Mouse (Mus musculus) urinary bladder, postnatal 14 days (tissue): ENCODE data around the gene Slc25a22.

Experiments
- DNase-seq: peaks from one replicate; pipeline ENCODE4 v3.0.0; 2021; ENCODE audit warnings: low spot score

Gene Slc25a22

DNA sequence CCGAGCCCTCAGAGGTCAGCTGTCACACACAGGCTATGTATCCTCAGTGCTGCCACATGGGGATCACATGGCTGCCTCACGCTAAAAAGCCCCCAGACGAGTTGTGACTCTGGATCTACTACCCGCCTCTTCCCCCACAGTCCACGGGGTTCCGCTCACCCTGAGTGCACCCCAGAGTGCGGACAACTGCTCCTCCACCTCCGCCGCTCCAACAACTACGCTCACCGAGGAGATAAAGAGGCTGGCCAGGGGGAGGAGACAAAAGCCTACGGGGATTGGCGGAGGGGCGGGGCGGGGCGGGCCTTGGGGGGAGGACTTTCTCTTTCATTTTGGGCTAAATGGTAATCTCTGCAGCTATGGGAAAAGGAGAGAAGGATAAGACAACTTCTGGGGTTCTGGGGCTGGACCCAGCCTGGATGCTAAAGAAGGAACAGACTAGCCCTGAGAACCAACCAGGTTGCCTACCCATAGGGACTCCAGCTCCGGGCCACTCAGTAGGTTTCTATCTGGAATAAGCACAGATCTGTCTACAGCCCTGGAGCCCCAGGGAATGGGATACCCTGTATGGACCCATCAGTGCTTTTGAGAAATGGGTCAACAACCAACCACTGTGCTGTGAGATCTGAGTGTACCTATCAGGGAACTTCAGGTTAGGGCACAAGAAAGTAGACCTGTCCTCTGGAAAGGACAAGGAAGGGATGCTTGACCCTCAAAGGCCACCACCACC is 2.4 kb downstream of the Slc25a22 start:
- peak; percentile 64 for DNase-seq

DNA sequence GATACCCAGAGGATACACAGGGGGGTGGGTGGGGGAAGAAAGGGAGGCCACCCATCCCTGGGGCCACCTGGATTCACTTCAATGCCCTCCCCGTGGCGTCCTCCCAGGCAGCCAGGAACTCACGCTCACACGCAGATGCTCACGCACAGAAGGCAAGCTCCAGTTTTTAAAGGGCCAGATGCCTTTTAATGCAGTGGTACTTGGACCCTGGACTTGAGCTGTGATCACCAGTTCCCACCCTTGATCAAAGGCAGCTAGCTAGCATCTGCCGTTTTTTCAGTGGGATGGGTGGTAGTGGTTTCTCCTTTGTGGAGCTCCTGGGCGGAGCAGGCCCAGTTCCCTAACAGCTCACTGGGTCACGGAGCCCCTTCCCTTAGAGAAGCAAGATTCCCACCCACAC is 3.2 kb downstream of the Slc25a22 start:
- DNase-seq: no peak

- DNase-seq: no peak
Measured at GRCm38 (mm10) chr7:141433517-141434400, 3.9 kb downstream of the Slc25a22 start.

DNA sequence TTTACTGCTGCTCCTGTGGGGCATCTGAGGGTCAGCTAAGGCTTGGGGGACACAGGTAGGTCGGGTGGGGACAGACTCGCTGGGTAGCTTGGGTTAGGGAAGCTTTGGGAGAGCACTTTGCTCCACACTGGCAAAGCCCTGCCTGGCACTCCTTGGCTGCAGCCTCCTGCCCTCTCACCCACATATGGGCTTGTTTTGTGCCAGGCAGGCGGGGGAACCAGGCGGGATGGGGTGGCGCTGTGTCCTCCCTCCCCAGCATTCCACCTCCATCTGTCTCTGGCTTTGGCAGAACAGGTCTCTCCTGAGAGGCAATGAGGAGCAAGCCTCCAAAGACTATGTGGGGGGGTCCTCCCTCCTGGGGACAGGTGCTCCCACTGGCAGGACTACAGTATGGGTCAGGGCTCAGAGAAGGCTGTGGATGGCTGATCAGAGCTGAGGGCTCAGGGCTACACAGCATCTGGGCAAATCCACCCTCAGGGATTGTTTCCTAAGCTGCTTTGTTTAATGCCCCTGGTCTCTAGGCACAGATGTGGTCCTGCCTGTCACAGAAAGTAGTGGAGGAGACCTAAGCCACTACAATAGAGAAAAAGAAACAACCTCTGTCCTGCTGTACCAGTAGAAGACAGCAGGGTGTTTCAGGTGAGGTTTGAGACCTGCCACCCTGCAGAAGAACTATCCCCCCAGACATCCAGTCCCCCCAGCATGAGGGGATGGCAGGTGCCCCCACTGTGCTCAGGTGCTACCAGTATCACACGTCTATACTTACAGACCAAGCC is 4.8 kb downstream of the Slc25a22 start:
- peak; percentile 64 for DNase-seq

DNA sequence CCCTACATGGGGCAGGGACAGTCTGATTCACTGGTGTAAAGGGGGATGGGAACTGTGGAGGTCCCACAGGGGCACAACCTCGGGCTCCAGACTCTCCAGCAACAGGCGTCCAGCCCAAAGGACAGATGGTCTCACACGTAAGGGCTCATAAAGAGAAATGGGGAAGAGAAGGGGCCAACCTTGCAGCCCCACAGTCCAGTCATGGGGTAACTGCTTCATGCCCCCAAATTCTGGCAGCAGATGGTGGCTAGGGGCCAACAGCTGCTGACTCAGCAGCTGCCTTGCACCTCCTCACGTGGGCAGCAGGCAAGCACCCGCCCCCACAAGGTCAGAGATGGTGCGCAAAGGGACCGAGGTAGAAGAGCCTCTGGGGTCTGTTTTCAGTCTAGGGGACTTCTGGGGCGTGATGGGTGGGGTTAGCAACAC is 5.5 kb downstream of the Slc25a22 start:
- DNase-seq: peak; percentile 45

DNA sequence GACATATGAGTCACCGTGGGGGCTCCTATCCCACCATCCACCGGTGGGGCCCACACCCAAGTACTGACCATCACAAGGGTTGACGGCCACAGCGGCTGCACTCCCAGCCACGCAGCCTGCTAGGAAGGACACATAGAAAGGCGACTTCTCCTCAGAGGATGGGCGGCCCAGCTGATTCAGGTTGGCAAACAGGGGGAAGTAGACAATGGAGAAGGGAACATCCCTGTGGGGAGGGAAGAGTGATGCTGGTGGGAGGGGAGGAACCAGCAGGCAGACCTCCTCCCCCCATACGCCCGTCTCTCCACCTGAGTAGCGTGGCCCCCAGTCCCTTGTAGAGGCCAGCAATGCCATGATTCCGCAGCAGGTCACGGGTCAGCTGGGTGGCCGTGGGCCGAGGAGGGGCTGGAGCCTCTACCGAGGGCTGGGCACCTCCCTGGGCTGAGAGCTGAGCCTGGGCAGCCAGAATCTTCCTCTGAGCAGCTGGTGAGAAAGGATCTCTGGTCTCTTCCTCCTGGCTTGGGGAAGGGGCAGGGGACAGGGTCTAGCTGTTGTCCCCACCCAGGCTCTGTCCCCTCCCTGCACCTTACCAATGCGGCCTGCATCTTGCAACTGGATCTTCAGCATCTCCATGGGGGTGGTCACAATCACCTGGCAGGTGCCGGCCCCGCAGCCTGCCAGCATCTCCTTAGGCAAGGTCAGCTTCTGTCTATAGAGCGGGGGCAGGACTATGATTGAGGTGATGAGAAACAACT is 6.1 kb downstream of the Slc25a22 start:
- DNase-seq: no peak

- no peak for DNase-seq
Measured at GRCm38 (mm10) chr7:141430585-141431240, 7.0 kb downstream of the Slc25a22 start.

- no peak for DNase-seq
Measured at GRCm38 (mm10) chr7:141429840-141430584, 7.7 kb downstream of the Slc25a22 start.

DNA sequence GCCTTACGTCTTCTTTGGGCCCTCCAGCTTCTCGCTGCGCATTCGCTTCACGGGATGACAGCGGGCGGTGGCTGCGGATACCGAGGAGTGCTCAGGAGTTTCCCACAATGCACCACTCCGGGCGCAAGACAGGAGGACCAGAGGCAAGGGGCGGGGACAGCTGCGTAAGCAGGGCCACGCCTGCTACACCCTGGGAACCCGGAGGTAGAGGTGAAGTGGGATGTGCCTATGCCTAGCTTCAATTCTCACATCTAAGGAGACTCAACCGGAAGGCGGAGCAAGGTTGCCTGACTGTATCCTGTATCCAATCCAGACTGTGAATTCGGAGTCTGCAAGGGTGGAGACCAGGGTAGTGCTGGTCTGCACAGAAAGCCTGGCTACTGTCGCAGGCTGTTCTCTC is 8.4 kb downstream of the Slc25a22 start, which contains the start of gene Cend1:
Gene Cend1, minus strand, starts transcription at position 182 of the 400 bp plus-strand sequence.
- peak; percentile 41 for DNase-seq

DNA sequence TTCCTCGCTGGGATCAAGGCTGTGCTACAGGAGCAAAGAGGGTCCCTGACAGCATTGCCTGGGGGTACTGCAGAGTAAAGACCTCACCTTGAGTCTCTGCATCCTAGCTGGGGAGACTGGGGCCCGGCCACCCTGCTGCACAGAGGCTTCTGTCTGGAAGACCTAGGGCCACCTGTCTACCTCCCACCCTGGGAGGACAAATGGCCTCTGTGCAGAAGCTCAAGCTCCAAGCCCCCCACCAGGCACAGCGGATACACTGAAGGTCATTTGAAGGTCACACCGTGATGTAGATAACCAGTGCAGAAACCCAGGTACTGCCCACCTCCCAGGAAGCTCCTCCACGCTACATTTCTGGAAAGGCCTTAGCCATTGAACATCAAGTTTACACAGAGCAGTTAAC is 9.0 kb downstream of the Slc25a22 start:
- DNase-seq: no peak

- DNase-seq: no peak
Measured at GRCm38 (mm10) chr7:141426948-141427730, 10.6 kb downstream of the Slc25a22 start.

- DNase-seq: no peak
Measured at GRCm38 (mm10) chr7:141423811-141424210, 13.9 kb downstream of the Slc25a22 start.

- DNase-seq: no peak
Measured at GRCm38 (mm10) chr7:141420030-141420702, 17.5 kb downstream of the Slc25a22 start.

DNA sequence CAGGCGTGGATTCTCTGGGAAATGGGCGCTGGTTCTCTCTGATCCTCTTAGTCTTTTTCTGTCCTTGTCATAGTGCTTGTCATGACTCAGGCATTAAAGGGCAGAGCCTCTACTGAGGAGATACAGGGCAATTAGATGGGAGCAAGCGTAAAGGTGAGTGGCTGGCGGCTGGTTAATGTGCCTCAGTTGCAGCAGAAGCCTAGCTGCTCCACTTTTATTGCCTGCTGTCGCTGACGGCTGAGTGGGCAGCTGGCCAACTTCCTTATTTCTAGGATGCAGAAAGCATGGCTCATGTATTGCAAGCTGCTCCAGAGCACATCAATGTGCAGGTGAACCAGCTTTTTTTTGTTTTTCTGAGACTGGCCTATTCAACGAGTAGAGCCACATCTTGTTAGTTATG is 18.7 kb downstream of the Slc25a22 start:
- DNase-seq: peak; percentile 75

- DNase-seq: no peak
Measured at GRCm38 (mm10) chr7:141417731-141418681, 19.7 kb downstream of the Slc25a22 start.

GRCm38 (mm10) chr7:141416144-141416841 is 21.4 kb downstream of the Slc25a22 start:
- no peak for DNase-seq
